Mouse (Mus musculus) ovary, postnatal 36 days (tissue): ENCODE data around the gene Psmd9.

Experiments used
- DNase-seq: peaks from one replicate; pipeline ENCODE4 v3.0.0; 2022; ENCODE audit warnings: low spot score, mixed read lengths

The Psmd9 gene

GRCm38 (mm10) chr5:123169284-123169683, at the start of gene Psmd9:
TSS of gene Psmd9 (plus strand) at chr5:123169413.
- no peak for DNase-seq

GRCm38 (mm10) chr5:123120624-123121215, 48.5 kb upstream of the Psmd9 start:
- no peak for DNase-seq

GRCm38 (mm10) chr5:123122181-123122580, 47.0 kb upstream of the Psmd9 start:
- DNase-seq = no peak

- no peak for DNase-seq
These were observed 44.1 kb upstream of the Psmd9 start for GRCm38 (mm10) chr5:123125105-123125504.

- DNase-seq = no peak
These were observed 43.4 kb upstream of the Psmd9 start for GRCm38 (mm10) chr5:123125638-123126406.

GRCm38 (mm10) chr5:123127031-123127430, 42.2 kb upstream of the Psmd9 start:
- DNase-seq = no peak

- no peak for DNase-seq
These were observed 40.6 kb upstream of the Psmd9 start for GRCm38 (mm10) chr5:123128426-123129169.

GRCm38 (mm10) chr5:123129170-123129757, 39.9 kb upstream of the Psmd9 start:
- no peak for DNase-seq

- DNase-seq = no peak
These were observed 39.0 kb upstream of the Psmd9 start for GRCm38 (mm10) chr5:123130030-123130813.

GRCm38 (mm10) chr5:123130814-123131148, 38.4 kb upstream of the Psmd9 start:
- DNase-seq = no peak

GRCm38 (mm10) chr5:123132308-123133071, 36.7 kb upstream of the Psmd9 start, which contains the start of gene Rhof:
TSS of gene Rhof (minus strand) at chr5:123132692.
- DNase-seq = peak; percentile 77

- peak; percentile 86 for DNase-seq
These were observed 36.0 kb upstream of the Psmd9 start for GRCm38 (mm10) chr5:123133083-123133783.

GRCm38 (mm10) chr5:123133784-123134143, 35.4 kb upstream of the Psmd9 start:
- no peak for DNase-seq

- DNase-seq = peak; percentile 64
These were observed 34.9 kb upstream of the Psmd9 start for GRCm38 (mm10) chr5:123134186-123134874.

- DNase-seq = no peak
These were observed 34.3 kb upstream of the Psmd9 start for GRCm38 (mm10) chr5:123134875-123135382.

- peak; percentile 88 for DNase-seq
These were observed 33.5 kb upstream of the Psmd9 start for GRCm38 (mm10) chr5:123135471-123136360.

GRCm38 (mm10) chr5:123136361-123137043, 32.7 kb upstream of the Psmd9 start:
- DNase-seq = peak; percentile 93
